Mouse (Mus musculus): ENCODE results near the gene Plekhh2. TPM values are rescaled to one million over a fixed set of nuclear protein-coding genes. Genes with fewer than 3 reads are reported as not detected.
A peak's percentile ranks its signal among the peaks of the same experiment; 100 is the strongest.

The Plekhh2 gene
- total and polyA plus RNA-seq, 3 experiments = 0.21 to 1.7 (median 1.1) TPM

- H3K79me2 ChIP-seq (replicated peaks; ENCODE audit: control insufficient read depth, extremely low read depth, insufficient read depth, poor library complexity, severe bottlenecking) = no peaks in the 10 kb centered on the region
- in situ Hi-C loops (cut with MboI; ENCODE audit: low pct_ligation_motif_present, low pct_unique_long_range_greater_than_20kb, low sequenced_read_pairs) = no loop called here
- dilution Hi-C loops (cut with MboI; ENCODE audit: extremely low pct_ligation_motif_present, extremely low pct_unique_long_range_greater_than_20kb, low sequenced_read_pairs) = no loop called here
- H3K9ac ChIP-seq (ENCODE audit: insufficient read depth, low read depth) = peak overlapping the region; percentile 62
- H3K9me3 ChIP-seq (replicated peaks; ENCODE audit: low read length) = peaks cover 10% of the 10 kb centered on the region
- peak overlapping the region in 1 of 3 experiments; percentile 31 for H3K4me3 ChIP-seq (replicated peaks in 1 of 3; ENCODE audit: low read depth in 2 of 3, low read length in 2 of 3, poor library complexity in 1 of 3)
- peak overlapping the region; percentile 70 for H3K27ac ChIP-seq (ENCODE audit: insufficient read depth, low read depth)
- no peak for DNase-seq (ENCODE audit: extremely low read depth)
- H3K4me2 ChIP-seq (ENCODE audit: insufficient read depth, low read depth, poor library complexity, severe bottlenecking) = peak overlapping the region; percentile 86
- peaks cover 14% of the 10 kb centered on the region in 2 experiments for H3K36me3 ChIP-seq (replicated peaks in 1 of 2; ENCODE audit: control insufficient read depth in 1 of 2, insufficient read depth in 1 of 2, low read length in 1 of 2)
- TF ChIP-seq JUND (conservative IDR thresholded peaks at IDR 0.05; ENCODE audit: low read depth, low read length) = no peak
- TF ChIP-seq MXI1 (IDR thresholded peaks at IDR 0.05; ENCODE audit: low read depth, low read length) = 0 out of 2 replicates have a peak, but pooled peaks have one; percentile 30
- H3K27me3 ChIP-seq (replicated peaks) = no peaks in the 10 kb centered on the region
- H3K4me1 ChIP-seq (ENCODE audit: control insufficient read depth in 1 of 2, insufficient read depth in 2 of 2) = peaks cover 32 to 62% of the 10 kb centered on the region in 2 experiments
These were observed 100.3 kb downstream of the Plekhh2 start for GRCm38 (mm10) chr17:84611971-84612370.

GRCm38 (mm10) chr17:84615811-84616210, 104.1 kb downstream of the Plekhh2 start:
- no peaks in the 10 kb centered on the region for H3K27me3 ChIP-seq (replicated peaks)
- peaks cover 10% of the 10 kb centered on the region for H3K9me3 ChIP-seq (replicated peaks; ENCODE audit: low read length)
- H3K9ac ChIP-seq (ENCODE audit: insufficient read depth, low read depth) = 0 out of 2 replicates have a peak overlapping the region, but pooled peaks have one; percentile 13
- TF ChIP-seq ELF1 (IDR thresholded peaks at IDR 0.05; ENCODE audit: low read depth, low read length) = no peak
- no peak for TF ChIP-seq CHD1 (IDR thresholded peaks at IDR 0.05; ENCODE audit: low read depth, low read length)
- 0 out of 2 replicates have a peak, but pooled peaks have one; percentile 41 for TF ChIP-seq MEF2A (IDR thresholded peaks at IDR 0.05; ENCODE audit: borderline replicate concordance, low read depth, low read length)
- DNase-seq (ENCODE audit: extremely low read depth) = no peak
- H3K4me3 ChIP-seq (replicated peaks in 1 of 3; ENCODE audit: low read depth in 2 of 3, low read length in 2 of 3, poor library complexity in 1 of 3) = no peak overlapping the region
- no peaks in the 10 kb centered on the region for H3K79me2 ChIP-seq (replicated peaks; ENCODE audit: control insufficient read depth, extremely low read depth, insufficient read depth, poor library complexity, severe bottlenecking)
- no peak overlapping the region for H3K27ac ChIP-seq (ENCODE audit: insufficient read depth, low read depth)
- H3K36me3 ChIP-seq (replicated peaks in 1 of 2; ENCODE audit: control insufficient read depth in 1 of 2, insufficient read depth in 1 of 2, low read length in 1 of 2) = peaks cover 14% of the 10 kb centered on the region in 2 experiments
- peak overlapping the region; percentile 62 for H3K4me2 ChIP-seq (ENCODE audit: insufficient read depth, low read depth, poor library complexity, severe bottlenecking)
- peaks cover 24 to 53% of the 10 kb centered on the region in 2 experiments for H3K4me1 ChIP-seq (ENCODE audit: control insufficient read depth in 1 of 2, insufficient read depth in 2 of 2)
- dilution Hi-C loops (cut with MboI; ENCODE audit: extremely low pct_ligation_motif_present, extremely low pct_unique_long_range_greater_than_20kb, low sequenced_read_pairs) = no loop called here
- in situ Hi-C loops (cut with MboI; ENCODE audit: low pct_ligation_motif_present, low pct_unique_long_range_greater_than_20kb, low sequenced_read_pairs) = no loop called here

- no peak for DNase-seq (ENCODE audit: extremely low read depth)
- Histone ChIP-seq H3K36me3 (replicated peaks in 1 of 2; ENCODE audit: control insufficient read depth in 1 of 2, insufficient read depth in 1 of 2, low read length in 1 of 2) (peaks cover 14% of the 10 kb centered on the region in 2 experiments), H3K4me1 (ENCODE audit: control insufficient read depth in 1 of 2, insufficient read depth in 2 of 2) (peaks cover 22 to 48% of the 10 kb centered on the region in 2 experiments), H3K27me3 (replicated peaks) (no peaks in the 10 kb centered on the region), H3K4me2 (ENCODE audit: insufficient read depth, low read depth, poor library complexity, severe bottlenecking) (no peak overlapping the region), H3K27ac (ENCODE audit: insufficient read depth, low read depth) (no peak overlapping the region), H3K79me2 (replicated peaks; ENCODE audit: control insufficient read depth, extremely low read depth, insufficient read depth, poor library complexity, severe bottlenecking) (no peaks in the 10 kb centered on the region), H3K4me3 (replicated peaks in 1 of 3; ENCODE audit: low read depth in 2 of 3, low read length in 2 of 3, poor library complexity in 1 of 3) (no peak overlapping the region), H3K9me3 (replicated peaks; ENCODE audit: low read length) (peaks cover 10% of the 10 kb centered on the region), H3K9ac (ENCODE audit: insufficient read depth, low read depth) (no peak overlapping the region)
- in situ Hi-C loops (cut with MboI; ENCODE audit: low pct_ligation_motif_present, low pct_unique_long_range_greater_than_20kb, low sequenced_read_pairs) (no loop called here), dilution Hi-C loops (cut with MboI; ENCODE audit: extremely low pct_ligation_motif_present, extremely low pct_unique_long_range_greater_than_20kb, low sequenced_read_pairs) (no loop called here)
- TF ChIP-seq MAFK (IDR thresholded peaks at IDR 0.05; ENCODE audit: insufficient replicate concordance, low read length) (no peak), PAX5 (IDR thresholded peaks at IDR 0.05; ENCODE audit: low read length) (no peak), TCF12 (IDR thresholded peaks at IDR 0.05; ENCODE audit: low read depth, low read length) (0 out of 2 replicates have a peak, but pooled peaks have one; percentile 25), RAD21 (IDR thresholded peaks at IDR 0.05; ENCODE audit: low read depth, low read length) (no peak), USF1 (IDR thresholded peaks at IDR 0.05; ENCODE audit: low read depth, low read length) (no peak), E2F4 (IDR thresholded peaks at IDR 0.05; ENCODE audit: insufficient replicate concordance, low read depth, low read length) (no peak), MXI1 (IDR thresholded peaks at IDR 0.05; ENCODE audit: low read depth, low read length) (no peak), CTCF (conservative IDR thresholded peaks at IDR 0.05 in 1 of 2, IDR thresholded peaks at IDR 0.05 in 1 of 2; ENCODE audit: low read depth in 2 of 2, low read length in 2 of 2) (no peak), NRF1 (IDR thresholded peaks at IDR 0.05; ENCODE audit: low read depth, low read length) (no peak), IRF4 (IDR thresholded peaks at IDR 0.05; ENCODE audit: low read depth, low read length) (peak; percentile 52; the same call in 1 of the 2 replicates), SIN3A (IDR thresholded peaks at IDR 0.05; ENCODE audit: low read length) (no peak), POLR2AphosphoS2 (IDR thresholded peaks at IDR 0.05; ENCODE audit: low read depth, low read length) (no peak), ZC3H11A (IDR thresholded peaks at IDR 0.05; ENCODE audit: low read depth, low read length) (no peak), TBP (conservative IDR thresholded peaks at IDR 0.05; ENCODE audit: low read depth, low read length) (peak; percentile 94), MAZ (IDR thresholded peaks at IDR 0.05; ENCODE audit: low read depth, low read length) (no peak), USF2 (conservative IDR thresholded peaks at IDR 0.05; ENCODE audit: low read depth, low read length) (no peak), JUN (IDR thresholded peaks at IDR 0.05; ENCODE audit: insufficient read depth, low read depth, low read length) (peak; percentile 29; the same call in 1 of the 2 replicates), UBTF (IDR thresholded peaks at IDR 0.05; ENCODE audit: low read depth, low read length) (no peak), NELFE (IDR thresholded peaks at IDR 0.05; ENCODE audit: low read depth, low read length) (no peak), RCOR1 (conservative IDR thresholded peaks at IDR 0.05; ENCODE audit: low read depth, low read length) (no peak), CHD1 (IDR thresholded peaks at IDR 0.05; ENCODE audit: low read depth, low read length) (no peak), HCFC1 (IDR thresholded peaks at IDR 0.05; ENCODE audit: low read depth, low read length) (no peak)
These were observed 104.9 kb downstream of the Plekhh2 start for GRCm38 (mm10) chr17:84616526-84617074.
